Mouse (Mus musculus): ENCODE results near the gene Abcc6.
A peak's percentile ranks its signal among the peaks of the same experiment; 100 is the strongest.

The Abcc6 gene

GRCm38 (mm10) chr7:46030145-46030488, at the start of gene Abcc6:
TSS of gene Abcc6 (minus strand) at chr7:46030302.
- DNase-seq = no peak

GRCm38 (mm10) chr7:46077675-46078074, 47.6 kb upstream of the Abcc6 start:
- no peak for DNase-seq

- no peak for DNase-seq
These were observed 46.7 kb upstream of the Abcc6 start for GRCm38 (mm10) chr7:46076844-46077243.

GRCm38 (mm10) chr7:46068831-46069230, 38.7 kb upstream of the Abcc6 start:
- no peak for DNase-seq

- DNase-seq = no peak
These were observed 33.2 kb upstream of the Abcc6 start for GRCm38 (mm10) chr7:46063296-46063695.

- no peak for DNase-seq
These were observed 31.5 kb upstream of the Abcc6 start for GRCm38 (mm10) chr7:46061614-46062013.

GRCm38 (mm10) chr7:46060688-46061087, 30.6 kb upstream of the Abcc6 start:
- no peak for DNase-seq

- DNase-seq = no peak
These were observed 28.8 kb upstream of the Abcc6 start for GRCm38 (mm10) chr7:46058882-46059281.

GRCm38 (mm10) chr7:46053566-46053965, 23.5 kb upstream of the Abcc6 start:
- no peak for DNase-seq

GRCm38 (mm10) chr7:46052161-46052821, 22.2 kb upstream of the Abcc6 start:
- DNase-seq = no peak

GRCm38 (mm10) chr7:46049981-46050380, 19.9 kb upstream of the Abcc6 start:
- no peak for DNase-seq

GRCm38 (mm10) chr7:46047873-46048562, 17.9 kb upstream of the Abcc6 start:
- no peak for DNase-seq

GRCm38 (mm10) chr7:46045882-46046281, 15.8 kb upstream of the Abcc6 start:
- no peak for DNase-seq

- no peak for DNase-seq
These were observed 14.0 kb upstream of the Abcc6 start for GRCm38 (mm10) chr7:46044106-46044505.

GRCm38 (mm10) chr7:46039873-46040272, 9.8 kb upstream of the Abcc6 start:
- no peak for DNase-seq

- DNase-seq = no peak
These were observed 7.3 kb upstream of the Abcc6 start for GRCm38 (mm10) chr7:46037433-46037832.

GRCm38 (mm10) chr7:46035468-46035867, 5.4 kb upstream of the Abcc6 start:
- DNase-seq = no peak

GRCm38 (mm10) chr7:46034991-46035390, 4.9 kb upstream of the Abcc6 start:
- DNase-seq = no peak

GRCm38 (mm10) chr7:46033870-46034337, 3.8 kb upstream of the Abcc6 start:
- no peak for DNase-seq

- DNase-seq = peak; percentile 96
These were observed 3.2 kb upstream of the Abcc6 start, which contains the start of gene Nomo1 for GRCm38 (mm10) chr7:46033109-46033869. TSS of gene Nomo1 (plus strand) at chr7:46033698.

- no peak for DNase-seq
These were observed 973 bp upstream of the Abcc6 start for GRCm38 (mm10) chr7:46031075-46031474.

- no peak for DNase-seq
These were observed 580 bp downstream of the Abcc6 start for GRCm38 (mm10) chr7:46029299-46030144.

GRCm38 (mm10) chr7:46028681-46029080, 1.4 kb downstream of the Abcc6 start:
- DNase-seq = no peak

Data from cerebellum, adult 11 months (tissue).